Mouse (Mus musculus): ENCODE data around the gene Sbds.
A peak's percentile ranks its signal among the peaks of the same experiment; 100 is the strongest.

DNA sequence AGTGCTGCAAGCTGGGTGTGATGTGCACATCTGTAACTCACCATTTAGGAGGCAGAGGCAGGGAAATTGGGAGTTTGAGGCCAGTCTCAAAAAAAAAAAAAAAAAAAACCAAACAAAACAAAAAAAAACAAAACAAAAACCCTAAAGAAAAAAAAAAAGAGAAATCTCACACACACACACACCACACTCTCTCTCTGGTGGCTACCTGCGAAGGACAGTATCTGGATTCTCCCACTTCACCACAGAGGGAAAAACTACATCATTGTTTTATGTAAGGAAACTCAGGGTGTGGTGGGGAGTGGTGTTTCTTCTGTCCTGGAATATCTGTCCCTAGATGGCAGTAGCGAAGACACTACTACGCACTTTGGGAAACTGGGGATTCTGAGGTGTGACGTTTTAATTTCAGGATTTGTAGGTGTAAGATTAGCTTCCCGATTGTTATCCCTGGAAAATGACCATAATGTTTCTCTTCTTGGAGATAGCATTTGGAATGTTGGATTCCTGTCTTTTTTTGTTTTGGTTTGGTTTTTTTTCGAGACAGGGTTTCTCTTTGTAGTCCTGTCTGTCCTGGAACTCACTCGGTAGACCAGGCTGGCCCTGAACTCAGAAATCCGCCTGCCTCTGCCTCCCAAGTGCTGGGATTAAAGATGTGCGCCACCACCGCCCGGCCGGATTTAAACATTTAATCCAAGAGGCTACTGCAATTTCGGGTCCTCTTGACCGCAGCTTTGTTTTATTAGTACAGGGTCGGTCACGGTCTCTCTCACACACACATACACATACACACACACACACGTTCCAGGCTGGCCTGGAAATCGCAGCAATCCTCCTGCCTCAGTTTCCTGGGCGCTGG is 940 bp downstream of the Sbds start:
- TF ChIP-seq CTCF (conservative IDR thresholded peaks at IDR 0.05; ENCODE audit: insufficient read depth, insufficient read length, low read depth, low read length), result peak; percentile 37
- no peak for TF ChIP-seq POLR2A (IDR thresholded peaks at IDR 0.05; ENCODE audit: low read depth, low read length)

All from kidney, adult 2 months (tissue).